Mouse (Mus musculus) retina, postnatal 7 days (tissue): ENCODE measurements around the gene Arih2.
"Not testable (repeated sequence)": the region's sequence is repeated elsewhere in the genome, so short reads cannot be mapped to it uniquely, and the experiment has no call there.

ENCODE experiments used
- DNase-seq: peaks from one replicate; pipeline ENCODE4 v3.0.0-alpha.2; 2012; ENCODE audit warnings: low read depth, low spot score

The Arih2 gene

DNA sequence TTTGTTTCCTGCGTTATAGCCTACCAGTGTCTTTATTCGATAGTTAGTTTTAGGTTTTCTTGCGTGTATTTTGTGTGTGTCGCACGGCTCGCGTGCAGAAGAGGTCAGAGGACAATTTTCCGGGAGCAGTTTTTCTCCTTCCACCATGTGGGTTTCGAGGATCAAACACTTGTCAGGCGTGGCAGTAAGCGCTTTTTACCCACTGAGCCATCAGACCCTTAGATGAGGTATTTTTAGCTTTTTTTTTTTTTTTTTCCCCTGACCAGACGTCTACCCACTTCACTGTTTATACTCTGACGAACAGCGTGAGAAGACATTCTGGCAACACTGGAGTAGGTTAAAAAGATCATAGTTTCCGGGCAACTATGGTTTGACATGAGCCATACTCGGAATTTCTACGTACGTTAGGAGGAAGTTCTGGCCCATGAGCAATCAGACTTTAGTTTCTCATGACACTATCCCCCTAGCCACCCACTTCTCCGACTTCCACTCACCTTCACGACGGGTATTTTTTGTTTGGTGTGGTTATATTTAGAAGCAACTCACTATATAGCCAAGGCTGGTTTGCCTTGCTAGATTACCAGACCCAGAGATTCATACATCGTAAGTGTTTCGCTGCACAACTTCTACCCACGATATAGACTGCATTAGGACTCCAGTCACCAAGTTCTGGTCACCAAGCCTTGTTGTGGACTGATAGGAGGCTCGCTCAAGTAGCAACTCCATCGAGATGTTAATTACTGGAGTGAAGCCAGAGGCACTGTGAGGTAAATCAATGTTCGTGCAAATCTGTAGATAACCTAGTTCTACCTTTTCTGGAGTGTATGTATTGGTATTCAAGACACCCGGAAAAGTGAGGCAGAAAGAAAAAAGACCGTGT lies 615 bp upstream of the Arih2 start:
- DNase-seq = no peak

DNA sequence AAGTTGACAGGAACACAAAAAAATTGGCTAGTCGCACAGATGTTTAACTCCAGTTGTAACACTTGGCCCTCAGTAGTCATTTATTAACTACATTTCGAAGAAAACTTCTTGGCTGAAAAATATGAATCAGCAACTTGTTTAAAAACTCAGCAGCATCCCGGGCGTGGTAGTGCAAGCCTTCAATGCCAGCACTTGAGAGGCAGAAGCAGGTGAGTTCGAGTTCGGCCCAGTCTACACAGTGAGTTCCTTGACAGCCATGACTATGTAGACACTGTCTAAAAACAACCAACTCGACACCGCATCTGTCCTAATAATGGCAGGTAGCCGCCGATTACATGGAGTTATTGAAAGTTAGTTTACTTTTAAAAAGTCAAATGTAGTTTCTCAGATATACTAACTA lies 1.0 kb downstream of the Arih2 start:
- DNase-seq = no peak

DNA sequence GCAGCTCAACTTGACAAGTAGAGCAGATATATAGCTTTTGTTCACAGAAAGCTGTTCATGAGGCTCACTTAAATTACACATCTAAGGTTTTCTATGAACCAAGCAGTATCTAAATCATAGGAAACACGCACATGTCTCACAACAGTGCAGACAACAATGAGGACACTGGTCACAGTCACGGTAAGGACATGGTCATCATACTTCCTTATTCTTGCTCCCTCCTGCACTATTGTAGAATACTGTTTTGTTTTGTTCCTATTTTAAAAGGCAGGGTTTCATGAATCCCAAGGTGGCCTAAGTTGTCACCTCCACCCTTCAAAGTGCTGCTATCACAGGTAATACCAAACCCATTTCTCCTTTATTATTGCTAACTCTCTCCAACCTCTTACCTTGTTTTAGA lies 9.4 kb downstream of the Arih2 start:
- DNase-seq = no peak

GRCm38 (mm10) chr9:108635415-108635814 lies 13.8 kb downstream of the Arih2 start:
- DNase-seq = no peak

DNA sequence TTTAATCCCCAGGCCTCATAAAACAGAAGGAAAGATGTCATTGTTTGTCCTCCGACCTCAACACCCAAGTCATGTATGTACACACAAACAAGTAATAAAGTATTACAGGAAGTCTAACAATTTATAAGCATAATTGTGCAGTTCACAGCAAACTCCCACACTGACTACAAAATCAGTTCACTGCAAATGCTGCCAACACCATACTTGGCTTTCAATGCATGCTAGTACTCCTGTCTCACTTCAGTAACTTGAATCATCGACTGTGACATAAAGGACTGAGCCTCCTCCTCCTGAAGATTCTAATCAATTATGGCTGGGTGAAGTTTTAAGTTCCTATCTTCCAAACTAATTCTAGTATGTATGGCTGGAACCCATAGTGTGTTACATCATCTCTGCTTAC lies 15.3 kb downstream of the Arih2 start:
- no peak for DNase-seq

- DNase-seq = no peak
Measured at GRCm38 (mm10) chr9:108632375-108632774, 16.8 kb downstream of the Arih2 start.

- no peak for DNase-seq
Measured at GRCm38 (mm10) chr9:108631631-108632256, 17.4 kb downstream of the Arih2 start.

DNA sequence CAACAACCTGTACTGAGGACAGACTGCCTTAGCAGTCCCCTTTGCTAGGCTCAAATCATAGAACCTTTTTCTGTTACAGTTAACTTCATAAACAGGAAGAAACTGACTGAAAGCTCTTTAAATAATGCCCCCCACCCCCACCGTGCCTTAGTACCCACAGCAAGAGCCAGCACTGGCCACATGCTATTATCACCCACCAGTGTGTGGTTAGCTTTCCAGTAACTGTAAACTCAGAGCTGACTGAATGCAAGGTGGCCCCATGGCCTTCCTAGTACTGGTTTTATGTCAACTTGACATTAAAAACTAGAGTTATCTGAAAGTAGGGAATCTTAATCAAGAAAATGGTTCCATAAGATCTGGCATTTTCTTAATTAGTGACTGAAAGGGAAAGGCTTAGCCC lies 18.5 kb downstream of the Arih2 start:
- DNase-seq = no peak

DNA sequence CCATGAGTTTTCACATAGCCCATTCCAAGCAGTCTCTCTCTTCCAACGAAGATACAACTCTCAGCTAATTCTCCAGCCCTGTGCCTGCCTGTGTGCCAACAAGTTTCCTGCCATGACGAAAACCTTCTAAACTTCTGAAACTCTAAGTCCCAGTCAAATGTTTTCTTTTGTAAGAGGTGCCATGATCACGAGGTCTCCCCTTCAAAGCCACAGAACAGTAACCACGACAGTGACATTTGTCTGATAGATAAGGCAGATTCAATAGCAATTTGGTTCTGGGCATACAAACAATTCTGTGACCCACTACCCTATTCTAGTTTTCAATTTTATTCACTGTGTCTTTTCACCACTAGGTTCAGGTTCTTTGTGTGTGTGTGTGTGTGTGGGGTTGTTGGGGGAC lies 21.0 kb downstream of the Arih2 start:
- no peak for DNase-seq

GRCm38 (mm10) chr9:108626498-108626897 lies 22.7 kb downstream of the Arih2 start:
- no peak for DNase-seq

- no peak for DNase-seq
Measured at GRCm38 (mm10) chr9:108617301-108617700, 31.9 kb downstream of the Arih2 start.

DNA sequence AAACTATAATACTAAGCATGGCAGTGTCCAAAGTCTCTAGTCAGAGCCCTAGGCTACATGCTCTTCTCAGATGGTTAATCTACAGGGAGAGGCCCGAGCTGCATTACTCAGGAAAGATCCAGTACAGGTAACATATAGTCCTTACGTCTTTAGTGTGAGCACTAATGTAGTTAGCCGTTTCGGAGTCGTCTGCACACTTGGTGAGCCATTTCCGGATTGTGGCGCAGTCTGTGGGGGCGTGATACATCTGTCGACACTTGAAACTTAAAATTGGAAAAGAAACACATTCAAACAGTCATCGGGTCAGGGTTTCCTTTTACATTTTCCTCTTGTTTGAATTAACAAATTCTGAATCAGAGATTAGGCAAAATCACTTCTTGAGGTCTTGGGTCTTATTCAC lies 37.7 kb downstream of the Arih2 start:
- DNase-seq = no peak

GRCm38 (mm10) chr9:108608889-108609288 lies 40.3 kb downstream of the Arih2 start:
- DNase-seq = no peak

- not testable (repeated sequence) for DNase-seq
Measured at GRCm38 (mm10) chr9:108607929-108608328, 41.3 kb downstream of the Arih2 start.

DNA sequence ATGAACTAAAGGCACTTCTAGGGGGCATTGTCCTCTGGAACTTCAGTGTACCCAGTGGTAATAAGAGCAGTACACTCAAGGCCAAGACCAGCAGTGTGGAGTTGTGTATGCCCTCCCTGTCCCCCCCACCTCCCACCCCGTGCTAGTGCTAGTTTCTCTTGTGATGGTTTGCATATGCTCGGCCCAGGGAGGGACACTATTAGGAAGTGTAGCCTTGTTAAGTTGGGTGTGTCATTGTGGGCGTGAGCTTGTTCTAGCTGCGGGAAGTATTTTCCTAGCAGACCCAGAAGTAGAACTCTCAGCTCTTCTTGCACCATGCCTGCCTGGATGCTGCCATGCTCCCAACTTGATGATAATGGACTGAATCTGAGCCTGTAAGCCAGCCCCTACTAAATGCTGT lies 47.2 kb downstream of the Arih2 start:
- DNase-seq = no peak

GRCm38 (mm10) chr9:108600011-108600410 lies 49.2 kb downstream of the Arih2 start:
- no peak for DNase-seq

DNA sequence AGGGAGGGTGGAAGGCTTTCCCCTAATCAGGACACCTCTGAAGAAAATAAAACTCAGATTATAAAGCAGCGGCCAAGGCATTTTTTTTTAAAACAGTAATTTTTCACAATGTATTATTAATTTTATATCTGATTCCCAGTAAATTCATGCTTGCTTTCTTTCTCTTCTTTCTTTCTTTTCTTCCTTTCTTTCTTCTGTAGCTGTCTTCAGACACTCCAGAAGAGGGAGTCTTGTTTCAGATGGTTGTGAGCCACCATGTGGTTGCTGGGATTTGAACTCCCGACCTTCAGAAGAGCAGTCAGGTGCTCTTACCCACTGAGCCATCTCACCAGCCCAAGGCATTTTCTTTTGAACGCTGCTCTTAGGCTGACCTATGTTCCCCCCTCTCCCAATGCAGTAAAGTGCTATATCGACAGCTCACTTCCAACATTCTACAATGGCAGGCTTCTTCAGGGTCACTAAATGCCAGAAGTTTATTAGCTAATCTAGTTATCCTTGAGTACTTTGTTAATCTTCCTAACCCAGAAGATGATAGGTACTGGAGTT lies 50.1 kb downstream of the Arih2 start:
- no peak for DNase-seq

GRCm38 (mm10) chr9:108596998-108597764 lies 52.0 kb downstream of the Arih2 start, which contains the start of gene P4htm:
Gene P4htm, minus strand, starts transcription at chr9:108597667.
- peak; percentile 59 for DNase-seq

DNA sequence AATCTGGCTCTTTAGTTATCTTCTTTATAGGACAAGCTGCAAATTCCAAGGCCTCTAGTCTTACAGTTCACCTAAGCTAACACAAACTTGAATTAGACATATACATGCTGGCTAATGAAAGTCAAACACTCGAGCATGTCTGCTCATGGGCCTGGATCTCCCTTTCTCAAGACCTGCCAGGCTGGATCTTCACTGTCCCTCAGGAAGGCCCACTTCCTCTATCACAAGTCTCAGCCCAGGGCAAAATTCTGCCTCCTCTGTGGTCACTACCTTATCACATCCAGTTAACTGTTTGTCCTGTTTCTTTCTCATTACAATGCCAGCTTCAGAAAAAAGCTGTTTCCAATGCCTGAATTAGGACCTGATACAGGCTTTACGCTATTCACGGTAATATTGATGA lies 54.8 kb downstream of the Arih2 start:
- no peak for DNase-seq

- DNase-seq = no peak
Measured at GRCm38 (mm10) chr9:108591462-108591861, 57.7 kb downstream of the Arih2 start.

DNA sequence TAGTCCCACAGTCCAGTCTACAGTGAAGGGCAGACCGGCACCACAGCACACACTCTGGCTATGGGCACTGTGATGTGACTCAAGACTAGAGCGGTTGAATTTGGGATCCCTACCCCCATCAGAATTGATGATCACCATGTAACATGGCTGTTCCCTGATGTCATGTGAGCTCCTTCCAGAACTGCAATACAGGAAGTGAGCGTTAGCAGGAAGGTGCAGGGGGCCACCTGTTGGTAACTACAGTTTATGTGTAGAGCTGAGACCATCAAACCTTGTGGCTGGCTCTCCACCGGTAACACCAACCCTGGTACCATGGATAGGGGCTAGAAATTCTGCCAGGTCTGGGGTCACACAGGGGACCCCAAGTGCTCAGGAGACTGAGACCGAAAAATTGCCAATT lies 60.0 kb downstream of the Arih2 start:
- DNase-seq = no peak

GRCm38 (mm10) chr9:108587571-108588180 lies 61.5 kb downstream of the Arih2 start:
- DNase-seq = peak; percentile 85
